Mouse (Mus musculus): ENCODE results near the gene Ces5a.

DNA sequence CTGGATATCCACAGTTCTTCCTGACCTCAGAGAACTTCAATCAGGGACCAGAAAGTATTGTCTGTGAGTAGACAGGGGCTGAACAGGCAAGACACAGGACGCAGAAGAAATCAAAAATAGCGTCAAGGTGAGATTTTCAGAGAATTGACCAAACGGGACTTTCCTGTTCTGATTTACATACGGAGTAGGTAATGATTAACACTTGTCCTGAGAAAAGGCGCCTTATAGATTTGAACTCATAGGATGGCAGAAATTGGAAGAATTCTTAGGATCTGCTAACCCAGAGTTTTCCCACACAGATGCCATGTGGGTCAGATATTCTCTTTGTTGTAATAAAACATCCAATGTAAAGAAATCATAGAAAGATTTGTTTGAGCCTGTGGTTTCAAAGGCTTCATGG, at the start of gene Ces5a:
- TF ChIP-seq CTCF (IDR thresholded peaks at IDR 0.05; ENCODE audit: borderline replicate concordance, control insufficient read depth, extremely low read depth, insufficient read depth, low read length, poor library complexity) (no peak), POLR2A (IDR thresholded peaks at IDR 0.05; ENCODE audit: control insufficient read depth, extremely low read depth, insufficient read depth, low read length, poor library complexity) (no peak)
